Mouse (Mus musculus) kidney, adult 18-20 months (tissue): Measurements from ENCODE around the gene 2700049A03Rik.

Source experiments
- DNase-seq: peaks from one replicate; pipeline ENCODE4 v3.0.0; 2021

2700049A03Rik gene

GRCm38 (mm10) chr12:71184396-71184795 is 47.7 kb downstream of the 2700049A03Rik start:
- no peak for DNase-seq

- DNase-seq, result no peak
Observed at GRCm38 (mm10) chr12:71192705-71193104, 56.1 kb downstream of the 2700049A03Rik start.

GRCm38 (mm10) chr12:71197671-71198070 is 61.0 kb downstream of the 2700049A03Rik start:
- no peak for DNase-seq

GRCm38 (mm10) chr12:71201753-71202152 is 65.1 kb downstream of the 2700049A03Rik start:
- DNase-seq, result no peak

- no peak for DNase-seq
Observed at GRCm38 (mm10) chr12:71204303-71204702, 67.7 kb downstream of the 2700049A03Rik start.

- DNase-seq, result no peak
Observed at GRCm38 (mm10) chr12:71217191-71217590, 80.5 kb downstream of the 2700049A03Rik start.

- no peak for DNase-seq
Observed at GRCm38 (mm10) chr12:71217866-71218522, 81.3 kb downstream of the 2700049A03Rik start.

- no peak for DNase-seq
Observed at GRCm38 (mm10) chr12:71222761-71223160, 86.1 kb downstream of the 2700049A03Rik start.

- no peak for DNase-seq
Observed at GRCm38 (mm10) chr12:71227769-71228168, 91.1 kb downstream of the 2700049A03Rik start.

- no peak for DNase-seq
Observed at GRCm38 (mm10) chr12:71228925-71229649, 92.4 kb downstream of the 2700049A03Rik start.

- DNase-seq, result no peak
Observed at GRCm38 (mm10) chr12:71231561-71231960, 94.9 kb downstream of the 2700049A03Rik start.

GRCm38 (mm10) chr12:71233426-71233825 is 96.8 kb downstream of the 2700049A03Rik start:
- no peak for DNase-seq

GRCm38 (mm10) chr12:71237074-71237473 is 100.4 kb downstream of the 2700049A03Rik start:
- DNase-seq, result no peak

- DNase-seq, result no peak
Observed at GRCm38 (mm10) chr12:71242791-71243190, 106.1 kb downstream of the 2700049A03Rik start.

GRCm38 (mm10) chr12:71244766-71245390 is 108.2 kb downstream of the 2700049A03Rik start:
- no peak for DNase-seq

GRCm38 (mm10) chr12:71247191-71247590 is 110.5 kb downstream of the 2700049A03Rik start:
- no peak for DNase-seq

GRCm38 (mm10) chr12:71249348-71249747 is 112.7 kb downstream of the 2700049A03Rik start:
- DNase-seq, result no peak

GRCm38 (mm10) chr12:71252509-71253167 is 116.0 kb downstream of the 2700049A03Rik start:
- no peak for DNase-seq

GRCm38 (mm10) chr12:71254779-71255178 is 118.1 kb downstream of the 2700049A03Rik start:
- no peak for DNase-seq

GRCm38 (mm10) chr12:71258196-71258920 is 121.7 kb downstream of the 2700049A03Rik start:
- DNase-seq, result no peak

- no peak for DNase-seq
Observed at GRCm38 (mm10) chr12:71264211-71264610, 127.6 kb downstream of the 2700049A03Rik start.

GRCm38 (mm10) chr12:71269367-71269766 is 132.7 kb downstream of the 2700049A03Rik start:
- no peak for DNase-seq

GRCm38 (mm10) chr12:71271131-71271530 is 134.5 kb downstream of the 2700049A03Rik start:
- DNase-seq, result no peak
